Mouse (Mus musculus) heart, adult 18-20 months (tissue): ENCODE data around the gene Ifngr2. TPM values are rescaled to one million over a fixed set of nuclear protein-coding genes. Genes with fewer than 3 reads are reported as not detected.

Experiments
- DNase-seq, 2 experiments: peaks; one replicate each; pipeline ENCODE4 v3.0.0; 2021 to 2022; ENCODE audit warnings: mixed read lengths in 1 of 2
- total RNA-seq, 2 experiments: library from RNA; stranded (reverse); gene quantifications; 2 replicates each; pipeline ENCODE4 v1.2.3; 2021

Ifngr2 gene
- total RNA-seq, 2 experiments from 2014 or later: 121 to 129 TPM

GRCm38 (mm10) chr16:91536372-91536771, 10.5 kb upstream of the Ifngr2 start:
- no peak for DNase-seq

- DNase-seq: no peak
These were observed 9.8 kb upstream of the Ifngr2 start for GRCm38 (mm10) chr16:91537065-91537464.

GRCm38 (mm10) chr16:91538051-91538450, 8.8 kb upstream of the Ifngr2 start:
- DNase-seq: no peak

- no peak for DNase-seq
These were observed 8.4 kb upstream of the Ifngr2 start for GRCm38 (mm10) chr16:91538513-91538912.

GRCm38 (mm10) chr16:91541573-91542081, 5.2 kb upstream of the Ifngr2 start:
- peak in 1 of 2 experiments; percentile 33 for DNase-seq

- no peak for DNase-seq
These were observed 3.3 kb upstream of the Ifngr2 start for GRCm38 (mm10) chr16:91543619-91544018.

GRCm38 (mm10) chr16:91545597-91546281, 1.1 kb upstream of the Ifngr2 start:
- peak; percentile 36 to 50 for DNase-seq

- DNase-seq: peak; percentile 70 to 76
These were observed 459 bp upstream of the Ifngr2 start for GRCm38 (mm10) chr16:91546391-91546835.

GRCm38 (mm10) chr16:91547974-91548373, 1.1 kb downstream of the Ifngr2 start:
- DNase-seq: peak in 1 of 2 experiments; percentile 45

GRCm38 (mm10) chr16:91548586-91548985, 1.7 kb downstream of the Ifngr2 start:
- peak in 1 of 2 experiments; percentile 34 for DNase-seq

- peak in 1 of 2 experiments; percentile 16 for DNase-seq
These were observed 2.1 kb downstream of the Ifngr2 start for GRCm38 (mm10) chr16:91548996-91549395.

GRCm38 (mm10) chr16:91549616-91550015, 2.7 kb downstream of the Ifngr2 start:
- no peak for DNase-seq

GRCm38 (mm10) chr16:91551081-91551524, 4.2 kb downstream of the Ifngr2 start:
- DNase-seq: peak; percentile 52 to 58

- no peak for DNase-seq
These were observed 5.2 kb downstream of the Ifngr2 start for GRCm38 (mm10) chr16:91552072-91552471.

- DNase-seq: peak; percentile 67 to 72
These were observed 6.8 kb downstream of the Ifngr2 start for GRCm38 (mm10) chr16:91553625-91554024.

GRCm38 (mm10) chr16:91555017-91555605, 8.2 kb downstream of the Ifngr2 start:
- no peak for DNase-seq

GRCm38 (mm10) chr16:91556659-91557058, 9.8 kb downstream of the Ifngr2 start:
- no peak for DNase-seq

- DNase-seq: no peak
These were observed 10.3 kb downstream of the Ifngr2 start for GRCm38 (mm10) chr16:91557214-91557613.

- DNase-seq: peak; percentile 76 to 82
These were observed 10.8 kb downstream of the Ifngr2 start for GRCm38 (mm10) chr16:91557693-91558092.

GRCm38 (mm10) chr16:91561099-91561498, 14.2 kb downstream of the Ifngr2 start:
- DNase-seq: peak; percentile 56 to 64

- DNase-seq: peak in 1 of 2 experiments; percentile 46
These were observed 14.9 kb downstream of the Ifngr2 start for GRCm38 (mm10) chr16:91561541-91562457.

GRCm38 (mm10) chr16:91564580-91565291, 17.9 kb downstream of the Ifngr2 start:
- no peak for DNase-seq
